Mouse (Mus musculus): Measurements from ENCODE around the gene Spsb4.
"Not testable (repeated sequence)": the region's sequence is repeated elsewhere in the genome, so short reads cannot be mapped to it uniquely, and the experiment has no call there.

Gene Spsb4

DNA sequence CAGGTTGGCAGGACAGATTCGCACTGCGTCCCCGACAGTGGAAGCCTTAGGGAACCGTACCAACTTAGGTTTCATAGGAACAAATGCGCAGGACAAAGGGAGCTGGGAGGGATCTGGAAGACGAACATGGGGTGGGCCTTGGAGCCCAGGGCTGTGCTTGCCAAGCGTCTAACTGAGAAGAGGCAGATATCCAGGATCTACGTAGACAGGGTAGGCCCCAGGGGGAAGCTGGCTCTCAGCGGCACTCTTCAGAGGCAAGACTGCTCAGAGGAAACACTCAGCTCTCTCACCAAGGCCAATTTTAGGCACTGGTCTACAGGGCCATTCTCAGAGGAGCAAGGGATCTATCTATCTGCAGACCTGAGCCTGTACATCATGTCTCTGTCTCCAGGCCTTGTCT is 69.1 kb downstream of the Spsb4 start:
- DNase-seq (ENCODE audit: extremely low spot score): no peak

- no peak for DNase-seq (ENCODE audit: extremely low spot score)
Observed at GRCm38 (mm10) chr9:96948546-96948945, 70.1 kb downstream of the Spsb4 start.

DNA sequence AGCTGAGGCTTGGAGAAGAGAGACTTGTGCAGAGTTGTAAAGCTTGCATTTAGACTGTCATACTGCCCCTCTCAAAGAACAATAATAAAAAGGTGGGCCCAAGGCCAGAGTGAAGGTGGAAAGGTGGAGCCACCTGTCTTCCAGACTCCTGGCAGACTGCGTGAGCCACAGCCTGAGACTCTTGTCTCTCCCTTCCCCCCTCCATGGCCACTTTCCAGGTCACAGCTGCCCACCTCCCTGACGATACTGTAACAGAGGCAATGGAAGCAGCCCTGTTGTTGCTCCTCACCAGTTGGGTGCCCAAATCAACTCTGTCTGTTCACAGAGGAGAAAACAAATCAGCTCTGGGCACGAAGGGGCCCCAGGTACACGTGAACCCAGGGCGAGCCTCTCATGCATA is 71.5 kb downstream of the Spsb4 start:
- DNase-seq (ENCODE audit: extremely low spot score): no peak

GRCm38 (mm10) chr9:96944517-96944916 is 74.1 kb downstream of the Spsb4 start:
- no peak for DNase-seq (ENCODE audit: extremely low spot score)

- DNase-seq (ENCODE audit: extremely low spot score): no peak
Observed at GRCm38 (mm10) chr9:96942975-96943374, 75.7 kb downstream of the Spsb4 start.

GRCm38 (mm10) chr9:96938887-96939286 is 79.8 kb downstream of the Spsb4 start:
- no peak for DNase-seq (ENCODE audit: extremely low spot score)

GRCm38 (mm10) chr9:96936427-96936826 is 82.2 kb downstream of the Spsb4 start:
- not testable (repeated sequence) for DNase-seq (ENCODE audit: extremely low spot score)

DNA sequence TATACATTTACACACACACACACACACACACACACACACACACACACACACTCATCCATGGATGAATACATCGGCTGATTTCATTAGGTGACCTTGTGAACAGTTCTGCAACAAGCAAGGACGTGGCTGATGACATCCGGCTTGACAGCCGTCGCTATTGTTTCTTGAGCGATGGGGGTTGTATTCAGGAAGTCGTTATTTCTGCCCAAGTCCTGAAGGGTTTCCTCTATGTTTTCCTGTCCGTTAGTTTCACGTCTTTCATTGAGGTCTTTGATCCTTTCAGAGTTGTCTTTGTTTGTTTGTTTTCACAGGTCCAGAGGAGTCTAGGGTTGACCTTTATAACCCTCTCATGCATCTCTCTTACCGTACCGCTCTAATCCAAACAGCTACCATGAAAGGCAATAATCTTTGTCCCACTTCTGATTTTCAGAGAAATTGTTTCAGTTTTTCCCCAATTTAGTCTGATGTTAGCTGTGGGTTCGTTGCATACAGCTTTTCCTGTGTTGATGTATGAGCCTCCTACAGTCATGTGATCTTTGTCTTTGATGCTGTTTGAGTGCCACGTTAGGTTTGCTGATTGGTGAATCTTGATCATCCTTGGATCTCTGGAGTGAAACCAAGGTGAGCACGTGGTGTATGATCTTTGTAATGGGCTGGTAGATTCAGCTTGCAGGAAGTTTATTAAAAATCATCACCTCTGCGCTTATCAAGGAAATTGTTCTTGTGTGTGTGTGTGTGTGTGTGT is 82.9 kb downstream of the Spsb4 start:
- DNase-seq (ENCODE audit: extremely low spot score): no peak

DNA sequence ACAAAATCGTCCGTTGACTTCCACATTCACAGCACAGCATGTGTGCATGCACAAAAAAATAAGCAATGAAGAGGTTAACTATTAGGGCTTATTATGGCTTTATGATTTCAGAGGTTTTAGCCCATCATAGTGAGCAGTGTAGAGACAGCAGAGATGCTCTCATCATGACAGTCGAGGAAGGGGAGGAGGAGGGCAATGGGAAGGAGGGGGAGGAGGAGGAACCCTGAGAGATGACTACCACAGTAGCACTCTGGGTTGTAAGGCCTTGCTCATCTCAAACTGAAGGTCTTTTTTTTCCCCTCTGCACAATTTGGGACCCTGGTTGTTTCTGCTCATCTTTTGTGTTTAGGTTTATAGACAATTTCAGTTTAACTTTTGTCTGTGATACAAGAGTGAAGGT is 83.8 kb downstream of the Spsb4 start:
- no peak for DNase-seq (ENCODE audit: extremely low spot score)

DNA sequence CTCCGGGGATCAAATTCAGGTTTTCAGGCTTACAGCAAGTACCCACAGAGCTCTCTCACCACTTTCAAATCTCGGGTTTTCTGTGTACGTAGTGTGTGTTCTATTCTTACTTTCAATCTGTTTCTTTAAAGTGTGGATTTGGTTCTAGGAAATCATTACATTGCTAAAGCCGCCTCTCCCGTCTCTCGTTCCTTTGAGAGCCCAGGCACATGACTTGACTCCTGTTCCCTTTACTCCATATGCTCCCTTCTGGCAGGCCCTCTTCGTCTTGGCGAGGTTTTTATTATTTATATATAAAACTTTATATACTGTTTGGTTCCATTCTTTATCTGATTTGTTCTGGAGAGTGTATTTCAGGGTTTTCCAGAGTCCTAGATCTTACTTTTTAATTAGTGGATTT is 85.9 kb downstream of the Spsb4 start:
- no peak for DNase-seq (ENCODE audit: extremely low spot score)

- no peak for DNase-seq (ENCODE audit: extremely low spot score)
Observed at GRCm38 (mm10) chr9:96923577-96924316, 94.9 kb downstream of the Spsb4 start.

DNA sequence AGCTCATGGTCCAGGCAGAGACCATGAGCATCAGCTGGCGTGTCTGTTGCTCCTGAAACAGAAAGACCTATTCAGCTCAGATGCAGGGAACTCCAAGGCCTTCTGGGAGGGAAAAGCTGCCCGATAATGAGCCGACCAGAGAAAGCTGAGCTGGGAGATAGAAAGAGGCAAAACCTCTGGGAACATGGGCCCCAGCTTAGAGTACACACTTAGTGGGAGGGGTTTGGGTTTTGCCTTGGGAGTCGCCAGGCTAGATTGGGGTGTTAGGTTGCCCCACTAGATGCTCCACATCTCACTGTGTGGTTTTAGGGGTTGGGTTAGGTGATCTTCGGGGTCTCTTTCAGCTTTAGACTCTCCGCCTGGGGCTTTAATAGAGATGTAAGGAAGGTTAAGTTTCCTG is 95.5 kb downstream of the Spsb4 start:
- DNase-seq (ENCODE audit: extremely low spot score): no peak

DNA sequence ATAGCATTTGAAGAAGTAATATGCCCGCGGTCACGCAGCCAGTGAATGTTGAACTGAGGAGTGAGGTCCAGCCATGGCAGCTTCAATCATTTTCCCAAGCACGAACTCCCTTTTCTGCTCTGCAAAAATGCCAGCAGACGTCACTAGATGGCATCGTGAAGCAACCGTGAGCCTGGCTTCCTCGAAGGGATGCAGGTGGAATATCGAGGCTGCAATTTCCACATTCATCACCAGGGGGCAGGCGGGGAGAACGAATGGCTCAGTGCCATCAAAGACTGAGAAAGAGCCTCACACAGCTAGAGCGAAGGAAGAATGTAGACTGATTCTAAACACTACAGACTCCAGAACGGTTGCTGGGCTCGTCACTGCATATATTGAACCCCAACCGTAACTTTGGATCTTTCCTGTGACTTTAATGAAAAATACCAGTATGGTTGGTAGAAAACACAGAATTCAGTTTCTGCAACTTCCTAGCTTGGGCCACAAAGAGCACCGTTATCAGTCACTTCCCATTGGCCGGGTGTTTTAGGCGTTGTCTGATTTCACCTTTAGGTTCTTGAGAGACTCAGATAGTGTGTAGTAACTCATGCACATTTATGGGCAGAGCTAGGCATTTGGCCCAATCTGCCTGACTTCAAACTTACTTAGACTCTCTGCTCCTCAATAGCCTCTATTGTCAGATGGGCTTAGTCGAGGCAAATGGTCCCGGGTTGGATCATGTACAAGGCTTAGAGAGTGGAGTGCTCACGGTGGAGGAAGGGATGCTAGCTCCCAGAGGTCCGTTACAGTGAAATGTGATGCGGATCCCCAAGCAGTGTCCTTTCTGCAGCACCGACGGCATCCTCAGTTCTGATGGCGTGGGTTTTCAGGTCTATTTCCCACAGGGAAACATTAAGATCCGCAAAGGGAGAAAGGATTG is 101.8 kb downstream of the Spsb4 start:
- peak; percentile 95 for DNase-seq (ENCODE audit: extremely low spot score)

DNA sequence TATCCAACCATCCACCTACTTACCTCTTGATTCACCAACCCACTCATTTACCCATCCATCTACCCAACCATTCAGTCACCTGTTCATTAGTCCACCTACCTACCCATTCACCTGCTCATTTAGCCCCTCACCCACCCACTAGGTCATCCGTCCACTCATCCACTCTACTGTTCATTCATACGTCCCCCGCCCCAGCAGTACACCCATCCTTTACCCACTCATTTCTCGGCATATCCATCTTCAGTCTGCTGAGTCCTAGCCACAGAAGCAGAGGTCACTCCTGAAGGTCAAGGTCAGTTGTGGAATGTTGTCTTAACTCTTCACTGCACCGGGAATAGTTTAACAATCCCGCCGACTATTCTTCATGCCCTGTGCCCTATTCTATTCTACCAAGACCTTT is 102.6 kb downstream of the Spsb4 start:
- no peak for DNase-seq (ENCODE audit: extremely low spot score)

DNA sequence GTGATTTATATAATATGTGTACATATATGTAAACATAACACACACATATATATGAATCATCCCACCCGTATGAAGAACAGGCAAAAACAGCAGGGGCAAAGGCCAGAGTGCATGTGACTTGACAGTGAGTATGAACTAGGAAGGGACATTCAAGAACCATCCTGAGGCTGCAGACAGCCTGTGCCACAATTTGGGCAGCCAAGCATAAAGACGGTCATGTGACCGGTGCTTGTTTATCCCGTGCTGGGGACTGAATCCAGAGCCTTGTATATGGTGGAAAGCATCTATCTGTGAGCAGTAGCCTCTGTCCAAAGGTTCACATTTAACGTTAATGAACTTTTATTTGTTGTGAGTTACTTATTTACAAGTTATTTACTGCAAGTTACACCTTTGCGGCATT is 103.8 kb downstream of the Spsb4 start:
- no peak for DNase-seq (ENCODE audit: extremely low spot score)

- DNase-seq (ENCODE audit: extremely low spot score): no peak
Observed at GRCm38 (mm10) chr9:96914005-96914404, 104.6 kb downstream of the Spsb4 start.

DNA sequence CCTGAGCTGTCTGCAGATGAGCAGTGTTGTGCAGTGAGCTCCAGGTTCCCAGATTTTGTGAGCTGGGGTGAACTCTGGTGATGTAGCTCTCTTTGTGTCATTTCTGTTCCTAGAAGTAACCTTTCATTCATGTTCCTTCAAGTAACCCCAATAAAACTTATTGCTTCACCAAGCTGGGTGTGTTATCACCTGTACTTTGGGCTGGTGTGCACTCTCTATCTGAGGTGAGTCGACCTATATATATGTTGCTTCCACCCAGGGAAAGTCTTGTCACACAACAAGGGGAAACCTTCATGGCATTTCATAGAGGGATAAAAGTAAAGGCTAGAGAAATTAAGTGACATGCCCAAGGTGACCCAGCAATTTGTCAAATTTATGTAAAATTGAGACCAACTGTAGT is 109.1 kb downstream of the Spsb4 start:
- DNase-seq (ENCODE audit: extremely low spot score): no peak

DNA sequence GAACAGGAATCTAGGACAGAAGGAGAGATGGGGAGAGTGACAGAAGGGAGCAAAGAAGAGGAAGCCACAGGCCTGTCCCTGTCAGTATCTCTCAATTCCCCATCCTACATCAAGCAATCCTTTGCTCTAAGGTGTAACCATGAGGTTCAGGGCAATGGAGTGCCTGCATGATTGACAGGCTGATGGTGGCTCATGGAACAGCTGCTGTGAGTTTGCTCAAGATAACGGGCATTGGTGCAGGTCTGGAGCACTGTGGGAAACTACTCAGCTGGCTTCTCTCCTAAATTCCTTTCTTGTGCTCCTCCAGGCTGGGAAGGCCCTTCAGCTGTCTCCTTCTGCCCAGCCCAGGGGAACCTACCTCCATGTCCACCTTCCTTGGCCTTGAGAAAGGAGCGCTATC is 109.9 kb downstream of the Spsb4 start:
- DNase-seq (ENCODE audit: extremely low spot score): no peak

DNA sequence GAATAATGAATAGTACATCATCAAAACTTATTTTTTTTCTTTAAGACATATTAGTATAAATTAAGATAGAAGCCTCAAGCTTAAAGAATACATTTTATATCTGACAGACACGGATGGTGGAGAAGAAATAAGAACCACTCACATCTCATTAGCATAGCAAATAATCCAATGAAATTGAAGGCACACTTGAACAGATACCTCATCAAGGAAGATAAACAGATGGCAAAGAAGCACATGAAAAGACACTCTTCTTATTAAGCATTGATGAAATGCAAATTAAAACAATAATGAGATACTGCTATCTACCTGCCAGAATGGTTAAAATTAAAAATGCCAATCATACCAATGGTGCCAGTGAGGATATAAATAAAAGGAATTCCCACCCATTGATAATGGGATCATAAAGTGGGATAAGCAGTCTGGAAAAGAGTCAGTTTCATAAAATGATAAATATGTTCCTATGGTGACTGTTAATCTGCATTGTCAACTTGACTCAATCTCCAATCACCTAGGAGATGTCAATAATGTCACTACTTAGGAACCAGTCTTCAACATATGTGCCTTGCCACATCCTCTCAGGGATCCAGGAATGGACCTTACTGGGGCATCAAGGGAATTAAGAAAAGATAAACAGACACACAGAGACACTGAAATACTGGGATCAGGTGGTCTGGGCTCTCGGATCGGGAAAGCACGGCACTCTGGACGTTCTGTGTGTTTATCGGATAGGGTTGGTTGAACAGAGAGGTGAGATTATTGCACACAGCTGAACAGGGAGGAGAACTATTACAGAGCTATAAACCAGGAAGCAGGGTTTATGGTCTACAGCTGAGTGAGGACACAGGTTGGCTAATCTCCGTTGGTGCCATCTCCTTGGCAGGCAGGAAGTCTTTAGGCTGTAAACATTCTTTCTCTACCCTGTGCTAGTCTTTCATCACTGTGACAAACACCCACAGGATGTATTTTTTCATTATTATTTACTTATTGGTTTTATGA is 114.0 kb downstream of the Spsb4 start:
- no peak for DNase-seq (ENCODE audit: extremely low spot score)

DNA sequence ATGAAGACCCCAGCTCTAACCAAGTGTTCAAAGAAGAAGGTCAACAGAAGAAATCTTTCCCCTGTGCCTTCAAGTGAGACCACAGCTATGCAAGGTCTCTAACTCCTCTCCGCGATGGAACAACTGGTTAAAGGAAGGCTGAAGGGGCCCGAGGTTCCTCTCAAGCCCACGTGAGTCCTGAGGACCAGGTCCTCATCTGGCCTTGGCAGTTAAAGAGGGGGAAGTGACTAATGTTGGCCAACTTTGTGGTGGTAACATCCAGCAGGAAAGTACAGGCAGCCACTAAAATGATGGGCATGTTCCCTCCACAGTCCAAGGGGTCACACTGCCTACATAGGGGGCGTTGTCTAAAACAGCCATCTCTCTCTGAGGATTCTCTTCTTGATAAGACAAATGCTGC is 118.9 kb downstream of the Spsb4 start:
- no peak for DNase-seq (ENCODE audit: extremely low spot score)

- DNase-seq (ENCODE audit: extremely low spot score): no peak
Observed at GRCm38 (mm10) chr9:96899004-96899403, 119.6 kb downstream of the Spsb4 start.
